Mouse (Mus musculus) heart, adult 2 months (tissue): ENCODE measurements at regions not wholly inside any gene's neighbourhood (a gene's known extent, or its start where the extent isn't known, plus 50 kb on each side); places are given as distances from the start of the nearest gene placed in this dataset.

Experiments
- DNase-seq, 2 experiments: peaks; one replicate each; pipeline ENCODE4 v3.0.0; 2021
- H3K27ac ChIP-seq: fragments of 200-600 bp; 2 replicates; pipeline ENCODE4 v1.8.1; 2022
- H3K27me3 ChIP-seq: fragments of 200-500 bp; 2 replicates; pipeline ENCODE4 v1.6.1; 2012; ENCODE audit warnings: mild to moderate bottlenecking, low read length, inconsistent platforms, mixed read lengths; ENCODE audit not compliant: control insufficient read depth, insufficient read depth
- H3K36me3 ChIP-seq: fragments of 200-500 bp; 2 replicates; pipeline ENCODE4 v1.6.1; 2012; ENCODE audit warnings: low read length, inconsistent platforms; ENCODE audit not compliant: control insufficient read depth, insufficient read depth
- H3K4me1 ChIP-seq: fragments of 200-500 bp; 2 replicates; pipeline ENCODE4 v1.6.1; 2011; ENCODE audit warnings: low read length; ENCODE audit not compliant: control insufficient read depth, insufficient read depth
- H3K4me3 ChIP-seq: fragments of 200-600 bp; 2 replicates; pipeline ENCODE4 v1.8.1; 2022
- H3K79me2 ChIP-seq: fragments of 200-500 bp; replicated peaks from 2 replicates; pipeline ENCODE4 v1.6.1; 2012; ENCODE audit warnings: mild to moderate bottlenecking, inconsistent platforms, low read length, moderate library complexity, mixed read lengths; ENCODE audit not compliant: control insufficient read depth, insufficient read depth
- H3K9ac ChIP-seq: fragments of 200-500 bp; 2 replicates; pipeline ENCODE4 v1.6.1; 2012; ENCODE audit warnings: low read depth, mild to moderate bottlenecking, control low read depth, inconsistent platforms, low read length, mixed read lengths
- CTCF ChIP-seq: fragments of 200-600 bp; IDR thresholded peaks from 2 replicates; pipeline ENCODE4 v1.8.1; 2022; ENCODE audit warnings: antibody characterized with exemption, mild to moderate bottlenecking, moderate library complexity
- EP300 ChIP-seq: fragments of 200-500 bp; IDR thresholded peaks from 2 replicates; pipeline ENCODE4 v1.6.1; 2011; ENCODE audit warnings: low read depth, low read length, control low read depth; ENCODE audit not compliant: insufficient read depth
- POLR2A ChIP-seq: fragments of 200-500 bp; IDR thresholded peaks from 2 replicates; pipeline ENCODE4 v1.6.1; 2011; ENCODE audit warnings: mild to moderate bottlenecking, low read depth, low read length, control low read depth; ENCODE audit not compliant: insufficient read depth
- WGBS: fragments of 180-500 bp; shearing (Covaris S2); methylation state at CpG from one replicate; pipeline ENCODE4 v1.1.7; 2018; 5-methylcytosine and 5-hydroxymethylcytosine counted together
- intact Hi-C: fragments of 180-260 bp; cut with DNase I; formaldehyde crosslinking; loops from one replicate; pipeline ENCODE4 v1.15.1; 2025

DNA sequence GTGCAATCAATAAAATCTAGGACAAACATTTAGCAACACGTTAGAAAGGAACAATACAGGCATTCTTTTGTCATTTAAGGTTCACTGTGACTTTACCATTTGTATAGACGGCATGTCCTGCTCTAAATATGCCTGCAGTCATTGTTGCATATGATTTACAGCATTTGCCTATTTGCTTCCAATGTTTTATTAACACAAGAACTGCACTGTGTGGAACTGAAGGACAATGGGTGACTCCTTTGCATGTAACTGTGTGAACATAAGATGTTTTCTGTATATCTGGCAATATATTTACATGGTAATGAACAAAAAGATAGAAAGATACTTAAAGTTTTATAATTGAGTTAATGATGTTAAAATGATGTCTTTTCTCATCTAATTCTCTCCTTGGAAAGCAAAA is 57.1 kb downstream of the Pou4f1 start:
- H3K36me3 ChIP-seq = no peaks in the 10 kb centered on the region
- H3K27ac ChIP-seq = no peak overlapping the region
- DNase-seq = no peak
- intact Hi-C loops = no loop called here
- no peak overlapping the region for H3K4me3 ChIP-seq
- H3K9ac ChIP-seq = no peak overlapping the region
- WGBS = 52% methylated on average over 2 of the region's 2 CpGs
- TF ChIP-seq CTCF (no peak), POLR2A (no peak), EP300 (no peak)
- H3K4me1 ChIP-seq = no peaks in the 10 kb centered on the region
- H3K27me3 ChIP-seq = no peaks in the 10 kb centered on the region
- H3K79me2 ChIP-seq = no peaks in the 10 kb centered on the region

DNA sequence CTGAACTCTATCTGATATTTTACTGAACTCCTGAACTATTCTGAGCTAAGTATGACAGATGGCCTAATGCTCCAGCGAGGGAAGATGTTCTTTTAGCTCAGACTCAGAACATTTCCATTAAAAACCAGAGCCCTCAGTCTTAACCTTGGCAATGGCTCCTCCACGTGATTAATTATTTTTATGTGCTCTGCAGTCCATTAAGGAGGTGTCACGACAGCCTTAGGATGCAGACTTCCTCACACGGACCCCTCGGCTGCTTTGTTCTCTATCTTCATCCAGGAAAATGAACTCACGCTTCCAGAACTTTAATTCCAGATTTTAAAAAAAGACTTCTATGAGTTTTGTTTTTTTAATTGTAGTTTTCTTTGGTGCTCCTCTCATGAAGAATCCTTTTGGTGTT is 57.5 kb downstream of the Pou4f1 start:
- 44% methylated on average over 6 of the region's 6 CpGs for WGBS
- DNase-seq = no peak
- no peaks in the 10 kb centered on the region for H3K4me1 ChIP-seq

DNA sequence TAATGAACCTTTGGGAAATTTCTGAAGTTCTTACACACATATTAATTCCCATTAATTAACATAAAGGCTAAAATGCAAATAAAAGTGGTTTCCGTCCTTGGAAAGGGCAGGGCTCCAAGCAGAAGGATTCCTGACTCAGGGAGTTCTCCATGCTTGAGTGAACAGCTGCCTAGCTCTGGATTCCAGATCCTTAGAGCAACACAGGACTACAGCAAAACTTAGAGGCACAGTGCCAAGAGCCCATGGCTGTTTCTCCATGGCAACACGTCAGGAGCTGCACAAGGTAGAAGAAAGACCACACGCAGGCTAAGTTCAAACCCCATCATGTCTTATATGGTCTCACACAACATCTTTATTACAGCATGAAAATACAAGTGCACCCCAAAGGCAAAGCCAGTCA is 61.7 kb downstream of the Pou4f1 start:
- Histone ChIP-seq H3K4me1 (no peaks in the 10 kb centered on the region), H3K4me3 (no peak overlapping the region), H3K27me3 (no peaks in the 10 kb centered on the region), H3K36me3 (no peaks in the 10 kb centered on the region), H3K79me2 (no peaks in the 10 kb centered on the region), H3K27ac (no peak overlapping the region), H3K9ac (no peak overlapping the region)
- intact Hi-C loops = no loop called here
- DNase-seq = no peak
- 64% methylated on average over 3 of the region's 3 CpGs for WGBS
- TF ChIP-seq EP300 (no peak), POLR2A (no peak), CTCF (no peak)

More for the DNA sequence above, 57.5 kb downstream of the Pou4f1 start:
- no peak overlapping the region for H3K9ac ChIP-seq
- H3K4me3 ChIP-seq = no peak overlapping the region
- no peaks in the 10 kb centered on the region for H3K36me3 ChIP-seq
- no peaks in the 10 kb centered on the region for H3K27me3 ChIP-seq
- intact Hi-C loops = no loop called here
- no peaks in the 10 kb centered on the region for H3K79me2 ChIP-seq
- H3K27ac ChIP-seq = no peak overlapping the region
- TF ChIP-seq POLR2A (no peak), CTCF (no peak), EP300 (no peak)

DNA sequence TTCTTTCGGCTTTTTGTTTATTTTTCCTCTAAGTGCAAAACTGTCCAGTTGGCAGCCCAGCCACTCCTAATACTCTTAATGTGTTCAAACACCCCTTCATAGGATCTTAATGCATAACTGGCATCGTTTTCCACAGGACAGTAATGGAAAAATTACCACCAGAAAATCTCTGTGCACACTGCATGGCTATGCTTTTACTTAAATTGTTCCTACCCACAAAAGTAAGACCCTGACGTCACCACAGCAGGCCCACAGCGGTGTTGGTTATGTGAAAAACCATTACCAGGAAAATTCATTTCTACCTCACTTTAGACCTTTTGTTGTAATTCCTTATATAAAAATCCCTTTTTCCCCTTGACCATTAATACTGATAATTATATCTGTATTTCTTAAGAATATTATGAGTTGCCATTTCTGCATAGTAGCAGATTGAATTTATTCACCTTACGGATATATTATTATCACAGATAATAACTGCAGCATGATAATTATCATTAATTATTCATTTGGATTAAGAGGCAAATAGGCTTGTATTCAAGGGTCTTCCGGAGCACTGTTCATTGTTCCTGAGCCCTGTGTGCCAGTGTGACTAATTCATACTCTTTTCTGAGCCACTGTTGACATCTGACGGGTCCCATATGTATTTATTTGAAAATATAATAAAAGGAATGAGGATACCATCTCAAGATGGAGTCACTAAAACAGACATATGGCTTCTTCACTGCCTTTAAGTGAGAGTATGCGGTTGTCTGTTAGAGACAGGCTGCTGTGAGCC is 78.3 kb downstream of the Pou4f1 start:
- 76% methylated on average over 8 of the region's 8 CpGs for WGBS
- H3K27ac ChIP-seq = no peak overlapping the region
- intact Hi-C loops = no loop called here
- no peak overlapping the region for H3K9ac ChIP-seq
- H3K4me3 ChIP-seq = no peak overlapping the region
- no peaks in the 10 kb centered on the region for H3K27me3 ChIP-seq
- no peak for DNase-seq
- no peak for TF ChIP-seq CTCF
- no peak for TF ChIP-seq POLR2A
- TF ChIP-seq EP300 = no peak
- H3K79me2 ChIP-seq = no peaks in the 10 kb centered on the region
- no peaks in the 10 kb centered on the region for H3K4me1 ChIP-seq
- H3K36me3 ChIP-seq = no peaks in the 10 kb centered on the region

DNA sequence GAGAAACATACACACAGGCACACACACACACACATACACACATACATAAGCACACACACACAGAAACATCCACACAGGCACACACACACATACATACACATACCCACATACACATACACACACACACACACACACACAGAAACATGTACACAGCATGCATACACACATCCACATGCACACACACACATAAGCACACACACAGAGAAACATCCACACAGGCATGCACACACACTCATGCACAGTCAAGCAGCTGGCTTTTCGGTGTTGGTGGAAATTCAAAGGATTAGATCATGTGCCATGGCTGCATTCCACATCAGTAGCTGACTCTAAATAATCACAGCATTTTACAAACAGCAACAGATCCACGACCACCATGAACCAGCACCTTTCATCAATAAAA is 78.9 kb downstream of the Pou4f1 start:
- intact Hi-C loops = no loop called here
- Histone ChIP-seq H3K27ac (no peak overlapping the region), H3K4me1 (no peaks in the 10 kb centered on the region), H3K4me3 (no peak overlapping the region), H3K79me2 (no peaks in the 10 kb centered on the region), H3K36me3 (no peaks in the 10 kb centered on the region), H3K27me3 (no peaks in the 10 kb centered on the region), H3K9ac (no peak overlapping the region)
- no peak for DNase-seq
- 60% methylated on average over 2 of the region's 2 CpGs for WGBS
- no peak for TF ChIP-seq CTCF
- no peak for TF ChIP-seq EP300
- no peak for TF ChIP-seq POLR2A

DNA sequence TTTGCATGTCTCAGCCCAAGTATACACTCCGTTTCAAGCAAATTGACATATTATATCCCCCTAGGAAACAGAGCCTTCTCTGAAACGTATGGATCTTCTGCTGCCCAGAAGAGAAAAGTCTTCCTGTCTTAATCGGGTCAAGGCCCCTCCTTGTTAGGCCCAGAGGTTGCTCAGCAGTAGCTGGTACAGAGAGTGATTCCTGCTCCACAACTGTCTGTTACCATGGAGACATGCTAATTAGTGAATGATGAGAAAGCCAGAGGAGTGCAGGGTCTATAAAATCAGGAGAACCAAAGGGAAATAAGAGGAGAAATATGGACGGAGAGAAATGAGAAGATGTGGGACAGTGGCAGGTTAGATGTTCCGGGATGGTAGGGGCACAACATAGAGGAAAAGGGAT is 86.8 kb downstream of the Pou4f1 start:
- Histone ChIP-seq H3K9ac (no peak overlapping the region), H3K27ac (no peak overlapping the region), H3K79me2 (no peaks in the 10 kb centered on the region), H3K4me3 (no peak overlapping the region), H3K36me3 (no peaks in the 10 kb centered on the region), H3K4me1 (no peaks in the 10 kb centered on the region), H3K27me3 (no peaks in the 10 kb centered on the region)
- intact Hi-C loops = no loop called here
- no peak for TF ChIP-seq POLR2A
- no peak for TF ChIP-seq CTCF
- TF ChIP-seq EP300 = no peak
- DNase-seq = no peak
- WGBS = 68% methylated on average over 5 of the region's 5 CpGs
